Mouse (Mus musculus): Measurements from ENCODE around the gene Sgsh.

- TF ChIP-seq POLR2A (IDR thresholded peaks at IDR 0.05; ENCODE audit: borderline replicate concordance, low read depth, low read length) (no peak), CTCF (IDR thresholded peaks at IDR 0.05; ENCODE audit: low read depth, low read length) (no peak)
Measured at GRCm38 (mm10) chr11:119392001-119392614, 36.8 kb upstream of the Sgsh start.

Data from bone marrow macrophage, adult 2 months (primary cell).